Mouse (Mus musculus): ENCODE data around the gene Spata5.

Spata5 gene

GRCm38 (mm10) chr3:37420641-37421040 is 945 bp downstream of the Spata5 start:
- no peak for DNase-seq (ENCODE audit: low spot score)

DNA sequence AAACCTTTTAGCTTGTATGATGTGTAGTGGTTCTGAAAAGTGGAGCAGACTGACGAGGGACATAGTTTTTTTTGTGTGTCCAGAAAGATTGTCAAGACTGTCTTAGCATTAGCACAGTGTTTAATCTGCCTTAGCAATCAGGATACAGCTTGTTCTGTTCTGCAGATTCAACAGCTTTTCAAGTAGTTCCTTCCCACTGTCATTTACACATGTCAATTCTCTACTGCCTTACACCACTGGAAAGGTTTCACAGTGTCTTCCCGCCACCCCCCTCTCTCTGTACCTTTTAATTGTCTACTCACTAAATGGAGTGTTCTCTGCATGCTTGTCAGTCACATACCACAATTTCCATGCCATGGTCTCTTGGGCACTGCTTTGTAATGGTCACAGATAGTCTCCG is 1.5 kb downstream of the Spata5 start:
- DNase-seq (ENCODE audit: low spot score): no peak

- no peak for DNase-seq (ENCODE audit: low spot score)
Observed at GRCm38 (mm10) chr3:37426069-37426468, 6.4 kb downstream of the Spata5 start.

DNA sequence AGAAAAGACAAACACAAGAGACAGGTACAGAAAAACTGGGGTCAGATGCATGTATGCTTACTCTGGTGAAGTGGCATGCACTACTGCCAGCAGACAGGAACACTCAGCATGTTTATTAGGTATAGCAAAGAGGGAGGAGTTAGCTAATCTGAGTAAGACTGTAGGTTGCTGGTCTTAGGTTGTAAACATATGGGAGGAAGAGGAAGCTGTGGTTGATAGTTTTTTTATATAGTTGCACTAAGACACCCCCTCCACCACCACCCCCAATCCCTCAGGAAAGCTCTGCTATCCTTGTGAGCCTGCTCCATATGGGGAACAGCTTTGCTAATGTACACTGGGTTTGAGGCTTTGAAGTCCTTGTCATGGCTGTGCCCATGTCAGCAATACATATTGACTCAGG is 10.7 kb downstream of the Spata5 start:
- no peak for DNase-seq (ENCODE audit: low spot score)

GRCm38 (mm10) chr3:37439770-37440169 is 20.1 kb downstream of the Spata5 start:
- no peak for DNase-seq (ENCODE audit: low spot score)

GRCm38 (mm10) chr3:37443409-37443808 is 23.7 kb downstream of the Spata5 start:
- no peak for DNase-seq (ENCODE audit: low spot score)

- no peak for DNase-seq (ENCODE audit: low spot score)
Observed at GRCm38 (mm10) chr3:37455992-37456391, 36.3 kb downstream of the Spata5 start.

GRCm38 (mm10) chr3:37468170-37468569 is 48.5 kb downstream of the Spata5 start:
- no peak for DNase-seq (ENCODE audit: low spot score)

- DNase-seq (ENCODE audit: low spot score): no peak
Observed at GRCm38 (mm10) chr3:37469353-37469752, 49.7 kb downstream of the Spata5 start.

GRCm38 (mm10) chr3:37470867-37471266 is 51.2 kb downstream of the Spata5 start:
- no peak for DNase-seq (ENCODE audit: low spot score)

DNA sequence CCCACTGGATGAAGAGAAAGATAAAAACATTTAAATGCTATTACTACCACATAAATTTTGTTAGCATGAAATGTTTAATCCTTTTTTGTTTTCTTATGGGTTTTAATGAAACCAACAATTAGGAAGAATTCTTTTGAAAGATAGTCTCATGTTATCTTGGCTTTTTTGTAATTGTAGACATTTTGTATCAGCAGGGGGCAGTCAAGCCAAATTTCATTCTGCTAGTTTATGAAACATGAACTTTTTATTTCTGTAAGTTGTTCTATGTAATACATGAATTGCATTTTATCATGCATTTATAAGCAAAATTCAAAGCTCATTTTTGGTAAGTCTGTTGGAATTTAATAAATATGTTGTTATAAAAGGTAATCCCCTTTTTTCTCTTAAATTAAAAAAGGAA is 52.8 kb downstream of the Spata5 start:
- DNase-seq (ENCODE audit: low spot score): no peak

- no peak for DNase-seq (ENCODE audit: low spot score)
Observed at GRCm38 (mm10) chr3:37476485-37476884, 56.8 kb downstream of the Spata5 start.

GRCm38 (mm10) chr3:37477438-37478188 is 57.9 kb downstream of the Spata5 start:
- DNase-seq (ENCODE audit: low spot score): no peak

DNA sequence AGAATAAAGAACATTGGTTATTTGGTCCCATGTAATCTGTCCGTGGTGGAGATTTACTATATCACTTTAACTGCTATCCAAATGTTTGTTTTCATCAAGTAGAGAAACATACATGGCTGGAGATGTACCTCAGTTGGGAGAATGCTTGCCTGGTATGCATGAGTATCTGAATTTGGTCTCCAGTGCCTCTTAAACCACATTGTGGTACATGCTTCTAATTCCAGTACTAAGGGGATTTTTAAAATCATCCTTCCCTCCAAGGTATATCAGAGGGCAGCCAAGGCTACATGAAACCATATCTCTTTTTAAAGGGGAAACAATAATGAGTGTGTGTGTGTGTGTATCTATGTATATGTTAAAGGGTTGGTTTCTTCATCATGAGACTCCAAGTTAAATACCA is 60.1 kb downstream of the Spata5 start:
- no peak for DNase-seq (ENCODE audit: low spot score)

DNA sequence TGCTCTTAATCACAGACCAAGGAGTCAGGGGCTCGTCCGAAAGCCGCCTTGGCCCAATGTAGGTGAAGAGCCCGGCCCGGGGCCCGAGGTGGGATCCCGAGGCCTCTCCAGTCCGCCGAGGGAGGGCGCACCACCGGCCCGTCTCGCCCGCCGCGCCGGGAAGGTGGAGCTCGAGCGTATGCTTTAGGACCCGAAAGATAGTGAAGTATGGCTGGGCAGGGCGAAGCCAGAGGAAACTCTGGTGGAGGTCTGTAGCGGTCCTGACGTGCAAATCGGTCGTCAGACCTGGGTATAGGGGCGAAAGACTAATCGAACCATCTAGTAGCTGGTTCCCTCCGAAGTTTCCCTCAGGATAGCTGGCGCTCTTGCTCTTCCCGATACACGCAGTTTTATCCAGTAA is 61.6 kb downstream of the Spata5 start:
- DNase-seq (ENCODE audit: low spot score): no peak

DNA sequence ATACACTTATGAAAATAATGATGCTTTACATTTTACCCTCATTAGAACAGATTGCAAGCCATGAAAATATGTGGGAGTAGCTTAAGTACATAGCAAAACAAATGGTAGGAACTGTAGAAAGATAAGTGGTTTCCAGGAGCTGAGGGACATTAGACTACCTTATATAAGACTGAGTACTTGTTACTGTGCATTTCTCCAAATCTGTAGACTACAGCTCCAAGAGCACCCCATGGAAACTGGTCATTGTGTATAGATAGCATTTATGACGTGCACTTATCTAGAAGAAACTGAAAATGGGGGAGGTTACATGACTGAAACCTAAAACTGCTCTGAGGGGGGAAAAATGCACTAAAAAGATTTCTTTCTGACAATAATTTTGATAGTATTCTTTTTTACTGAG is 63.0 kb downstream of the Spata5 start:
- DNase-seq (ENCODE audit: low spot score): no peak

- DNase-seq (ENCODE audit: low spot score): no peak
Observed at GRCm38 (mm10) chr3:37483709-37484265, 64.1 kb downstream of the Spata5 start.

- no peak for DNase-seq (ENCODE audit: low spot score)
Observed at GRCm38 (mm10) chr3:37487639-37488038, 67.9 kb downstream of the Spata5 start.

DNA sequence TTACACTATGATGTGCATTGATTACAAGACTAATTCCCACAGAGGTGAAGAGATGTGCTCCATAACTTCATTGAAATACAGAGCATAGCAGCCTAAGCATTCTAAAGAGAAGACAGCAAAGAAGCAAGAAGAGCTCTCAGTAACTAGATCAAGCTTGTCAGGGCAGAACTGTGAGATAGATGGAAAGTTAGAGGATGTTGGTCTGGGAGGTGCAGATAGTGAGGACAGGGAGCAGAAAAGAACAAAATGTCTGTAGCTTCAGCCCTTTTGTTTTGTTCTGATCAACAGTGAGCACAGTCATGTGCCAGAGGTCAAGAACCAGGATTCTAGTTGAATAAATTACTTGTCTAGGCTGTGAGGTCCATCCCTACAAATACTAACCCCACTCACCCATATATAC is 68.5 kb downstream of the Spata5 start:
- DNase-seq (ENCODE audit: low spot score): no peak

GRCm38 (mm10) chr3:37490025-37490424 is 70.3 kb downstream of the Spata5 start:
- no peak for DNase-seq (ENCODE audit: low spot score)

- no peak for DNase-seq (ENCODE audit: low spot score)
Observed at GRCm38 (mm10) chr3:37500939-37501338, 81.2 kb downstream of the Spata5 start.

GRCm38 (mm10) chr3:37502552-37502951 is 82.9 kb downstream of the Spata5 start:
- no peak for DNase-seq (ENCODE audit: low spot score)

DNA sequence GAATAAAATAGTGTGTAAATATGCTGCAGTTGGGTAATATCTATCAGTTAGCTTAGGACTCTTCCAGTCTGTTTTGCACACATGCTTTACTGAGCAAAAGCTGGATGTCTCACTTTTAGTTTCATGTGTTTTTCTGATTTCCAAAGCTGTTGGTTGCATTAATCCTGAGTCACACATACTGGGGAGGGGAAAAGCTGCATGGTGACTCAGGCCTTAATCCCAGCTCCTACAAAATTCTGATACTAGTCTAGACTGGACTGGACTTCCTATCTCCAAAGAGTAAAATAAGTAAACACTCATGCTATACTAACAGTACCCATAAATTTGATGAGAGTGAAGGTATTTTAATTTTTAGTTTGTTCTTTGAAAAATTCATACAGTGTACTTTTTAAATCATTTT is 84.2 kb downstream of the Spata5 start:
- no peak for DNase-seq (ENCODE audit: low spot score)

Measured in ovary, postnatal 36 days (tissue).